Mouse (Mus musculus) midbrain, embryonic 15.5 days (tissue): ENCODE measurements around the gene Brinp1. TPM values are rescaled to one million over a fixed set of nuclear protein-coding genes. Genes with fewer than 3 reads are reported as not detected.

ENCODE experiments used
- ATAC-seq: fragments of 200-750 bp; cut with Nextera tagmentation; replicated peaks from 2 replicates; pipeline ENCODE4 v1.8.0; 2017; ENCODE audit warnings: moderate TSS enrichment
- H3K27ac ChIP-seq: fragments of 300-500 bp; sonication (generic); 2 replicates; pipeline ENCODE4 v1.5.1; 2015; ENCODE audit warnings: mild to moderate bottlenecking, inconsistent platforms
- H3K27me3 ChIP-seq: fragments of 300-500 bp; sonication (generic); replicated peaks from 2 replicates; pipeline ENCODE4 v1.6.1; 2015; ENCODE audit warnings: inconsistent platforms
- H3K36me3 ChIP-seq: fragments of 300-500 bp; sonication (generic); replicated peaks from 2 replicates; pipeline ENCODE4 v1.6.1; 2015; ENCODE audit warnings: inconsistent platforms
- H3K4me1 ChIP-seq: fragments of 300-500 bp; sonication (generic); 2 replicates; pipeline ENCODE4 v1.6.1; 2015; ENCODE audit warnings: inconsistent platforms
- H3K4me2 ChIP-seq: fragments of 300-500 bp; sonication (generic); 2 replicates; pipeline ENCODE4 v1.6.1; 2015; ENCODE audit warnings: inconsistent platforms, mild to moderate bottlenecking, moderate library complexity
- H3K4me3 ChIP-seq: fragments of 300-500 bp; sonication (generic); 2 replicates; pipeline ENCODE4 v1.5.1; 2015; ENCODE audit warnings: mild to moderate bottlenecking, inconsistent platforms
- H3K9ac ChIP-seq: fragments of 300-500 bp; sonication (generic); 2 replicates; pipeline ENCODE4 v1.6.1; 2015; ENCODE audit warnings: mild to moderate bottlenecking, inconsistent platforms
- H3K9me3 ChIP-seq: fragments of 300-500 bp; sonication (generic); 2 replicates; pipeline ENCODE4 v1.6.1; 2016; ENCODE audit warnings: inconsistent platforms
- WGBS: fragments of 180-500 bp; shearing (Covaris S2); methylation state at CpG from one replicate; pipeline ENCODE4 v1.1.7; 2015; ENCODE audit warnings: mixed read lengths; 5-methylcytosine and 5-hydroxymethylcytosine counted together
- polyA plus RNA-seq: library from polyadenylated mRNA; unstranded; fragments of >200 nt; fragmentation: Nextera tagmentation; extraction: Ambion mirVana; gene quantifications from 2 replicates; pipeline ENCODE4 v1.2.1, GENCODE M21; 2015

Brinp1 gene
- polyA plus RNA-seq: 54.6 and 59.2 TPM in 2 replicates

DNA sequence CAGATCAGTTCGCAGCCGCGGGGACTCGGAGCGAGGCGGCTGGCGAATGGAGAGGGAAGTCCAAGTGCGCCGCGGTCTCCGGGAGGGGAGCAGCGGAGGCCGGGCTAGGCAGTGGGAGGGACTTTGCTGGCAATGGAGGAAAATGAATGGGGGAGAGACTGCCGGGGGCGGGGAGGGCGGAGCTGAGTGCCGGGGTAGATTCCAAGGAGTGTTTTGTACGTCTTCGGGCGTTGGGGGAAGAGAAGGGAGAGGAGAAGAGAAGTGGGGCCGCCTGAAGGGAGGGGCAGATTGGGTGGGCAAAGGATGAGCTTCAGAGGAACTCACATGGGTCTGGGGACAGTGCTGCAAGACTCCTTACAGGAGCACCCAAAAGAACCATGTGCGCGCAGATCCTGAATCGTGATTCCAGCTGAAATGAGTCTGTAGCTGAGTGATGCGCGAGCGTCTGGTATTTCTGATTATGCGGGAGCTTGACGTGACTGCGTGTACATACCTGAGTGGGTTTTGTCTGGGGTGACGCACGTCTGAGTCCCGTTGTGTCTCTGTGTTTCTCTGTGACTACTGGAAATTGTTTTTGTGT lies at the start of gene Brinp1:
TSS of gene Brinp1 (minus strand) at position 76 of the 580 bp plus-strand sequence.
- peak; percentile 95 for ATAC-seq

DNA sequence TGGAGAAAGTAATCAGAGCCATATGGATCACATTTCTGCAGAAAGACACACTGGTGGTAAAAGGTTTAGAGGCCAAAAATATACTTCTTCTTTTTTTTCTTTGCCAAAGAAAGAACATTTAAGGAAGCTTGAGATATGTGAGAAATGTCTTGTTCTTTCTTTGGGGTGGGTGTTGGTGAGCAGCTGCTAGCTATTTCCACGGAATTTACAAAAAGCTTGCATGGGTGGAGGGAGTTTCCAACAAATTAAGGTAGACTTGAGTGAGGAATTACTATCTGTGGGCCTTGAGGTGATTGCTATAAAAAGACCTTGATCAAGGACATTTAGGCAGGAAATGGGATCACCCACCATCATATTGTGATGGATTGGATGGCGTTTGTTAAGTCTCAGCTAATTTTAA lies 3.1 kb upstream of the Brinp1 start:
- ATAC-seq: no peak
- no peak overlapping the region for H3K4me2 ChIP-seq
- H3K9me3 ChIP-seq: no peaks in the 10 kb centered on the region
- H3K4me3 ChIP-seq: no peak overlapping the region
- no peak overlapping the region for H3K27ac ChIP-seq
- 85% methylated on average over 2 of the region's 2 CpGs for WGBS
- H3K4me1 ChIP-seq: peaks cover 8% of the 10 kb centered on the region; the same call in 1 of the 2 replicates
- H3K9ac ChIP-seq: no peak overlapping the region
- 0 out of 2 replicates have a peak, but pooled peaks cover 4% of the 10 kb centered on the region for H3K27me3 ChIP-seq
- H3K36me3 ChIP-seq: no peaks in the 10 kb centered on the region

More for the DNA sequence above, at the start of gene Brinp1:
- H3K4me1 ChIP-seq: peaks cover 17% of the 10 kb centered on the region
- peak within 1 kb of the TSS; percentile 68 for H3K4me3 ChIP-seq
- peak within 1 kb of the TSS; percentile 80 for H3K27ac ChIP-seq
- 0 out of 2 replicates have a peak, but pooled peaks cover 4% of the 10 kb centered on the region for H3K27me3 ChIP-seq
- WGBS: under 1% methylated on average over 30 of the region's 33 CpGs
- peak within 1 kb of the TSS; percentile 67 for H3K4me2 ChIP-seq
- H3K36me3 ChIP-seq: no peaks in the 10 kb centered on the region
- no peaks in the 10 kb centered on the region for H3K9me3 ChIP-seq
- H3K9ac ChIP-seq: peak within 1 kb of the TSS; percentile 75

DNA sequence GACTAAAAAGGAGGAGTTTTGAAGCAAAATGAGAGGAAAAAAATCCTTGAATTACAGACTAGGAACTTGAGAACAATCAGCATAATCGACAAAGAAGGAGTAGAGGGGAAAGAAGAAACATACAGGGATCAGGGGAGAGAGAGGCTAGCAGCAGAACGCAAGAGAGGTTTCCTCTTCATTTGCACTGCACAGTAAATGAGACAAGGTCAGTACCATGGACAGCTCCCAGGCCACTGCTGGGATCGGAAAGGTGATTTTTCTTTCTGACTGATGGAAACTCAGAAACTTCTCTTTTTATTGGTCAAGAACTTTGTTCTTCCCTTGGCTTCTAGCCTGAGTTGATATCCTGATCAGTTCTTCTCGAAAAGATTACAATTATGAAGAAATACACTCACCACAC lies 1.4 kb upstream of the Brinp1 start:
- Histone ChIP-seq H3K27ac (no peak overlapping the region), H3K9ac (no peak overlapping the region), H3K27me3 (0 out of 2 replicates have a peak, but pooled peaks cover 4% of the 10 kb centered on the region), H3K4me1 (peaks cover 9% of the 10 kb centered on the region; the same call in 1 of the 2 replicates), H3K36me3 (no peaks in the 10 kb centered on the region), H3K9me3 (no peaks in the 10 kb centered on the region), H3K4me2 (peak overlapping the region; percentile 67; the same call in 1 of the 2 replicates), H3K4me3 (no peak overlapping the region)
- ATAC-seq: no peak
- WGBS: 9% methylated on average over 4 of the region's 4 CpGs

DNA sequence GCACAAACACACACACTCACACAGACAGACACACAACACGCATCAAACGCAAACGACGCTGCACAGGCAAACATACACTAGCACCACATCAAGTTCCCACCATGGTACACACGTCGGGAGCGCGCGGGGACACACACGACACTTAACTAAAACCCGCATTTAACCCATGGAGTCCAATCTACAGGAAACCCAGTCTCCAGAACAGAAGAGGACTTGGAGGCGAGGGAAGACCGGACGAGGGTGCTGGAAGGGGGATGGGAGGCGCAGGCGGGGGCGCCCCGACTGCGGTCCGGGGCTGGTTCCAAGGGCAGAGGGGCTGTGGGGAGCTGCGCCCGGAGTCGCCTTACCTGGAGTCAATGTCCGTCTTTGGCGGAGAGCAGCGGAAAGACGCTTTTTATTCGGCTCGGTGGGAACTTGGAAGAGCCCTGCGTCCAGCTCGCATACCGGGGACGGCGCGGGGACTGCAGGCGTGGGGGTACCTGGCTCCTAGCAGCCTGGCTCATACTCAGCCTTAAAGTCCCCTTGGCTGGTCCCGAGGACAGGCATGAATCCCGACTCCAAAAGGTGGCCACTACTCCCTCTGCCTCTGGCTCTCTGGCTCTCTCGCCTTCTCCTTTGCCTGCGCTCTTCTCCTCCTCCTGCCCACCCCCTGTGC lies 403 bp downstream of the Brinp1 start:
- peaks cover 18% of the 10 kb centered on the region for H3K4me1 ChIP-seq
- peak overlapping the region; percentile 67 for H3K4me2 ChIP-seq
- peak overlapping the region; percentile 75 for H3K9ac ChIP-seq
- H3K27me3 ChIP-seq: 0 out of 2 replicates have a peak, but pooled peaks cover 4% of the 10 kb centered on the region
- peak; percentile 62 for ATAC-seq
- peak overlapping the region; percentile 80 for H3K27ac ChIP-seq
- peak overlapping the region; percentile 68 for H3K4me3 ChIP-seq
- WGBS: 0% methylated on average over 40 of the region's 40 CpGs
- H3K36me3 ChIP-seq: no peaks in the 10 kb centered on the region
- H3K9me3 ChIP-seq: no peaks in the 10 kb centered on the region

DNA sequence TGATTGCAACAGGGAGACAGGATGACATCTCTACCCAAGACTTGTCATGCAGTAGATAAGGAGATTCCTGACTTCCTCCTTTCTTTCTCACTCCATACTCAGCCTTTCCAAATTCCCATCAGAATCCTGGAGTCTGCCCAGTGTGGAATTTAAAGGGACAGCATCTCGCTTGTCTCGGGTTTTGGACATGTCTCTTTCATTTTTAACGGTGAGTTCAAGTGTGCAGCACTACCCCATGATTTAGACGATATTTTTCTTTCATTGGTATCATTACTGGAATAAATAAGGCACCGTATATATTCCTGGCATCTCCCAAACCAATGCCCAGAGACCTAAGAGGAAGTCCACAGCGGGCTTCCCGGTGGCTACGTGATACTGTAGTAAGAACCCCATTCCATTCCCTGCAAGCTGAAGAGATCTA lies 1.1 kb downstream of the Brinp1 start:
- H3K27me3 ChIP-seq: 0 out of 2 replicates have a peak, but pooled peaks cover 4% of the 10 kb centered on the region
- H3K4me1 ChIP-seq: peaks cover 18% of the 10 kb centered on the region
- no peaks in the 10 kb centered on the region for H3K9me3 ChIP-seq
- H3K4me3 ChIP-seq: peak overlapping the region; percentile 68
- H3K36me3 ChIP-seq: no peaks in the 10 kb centered on the region
- H3K4me2 ChIP-seq: peak overlapping the region; percentile 67
- peak overlapping the region; percentile 75 for H3K9ac ChIP-seq
- peak overlapping the region; percentile 80 for H3K27ac ChIP-seq
- peak; percentile 7 for ATAC-seq
- WGBS: 10% methylated on average over 8 of the region's 8 CpGs

DNA sequence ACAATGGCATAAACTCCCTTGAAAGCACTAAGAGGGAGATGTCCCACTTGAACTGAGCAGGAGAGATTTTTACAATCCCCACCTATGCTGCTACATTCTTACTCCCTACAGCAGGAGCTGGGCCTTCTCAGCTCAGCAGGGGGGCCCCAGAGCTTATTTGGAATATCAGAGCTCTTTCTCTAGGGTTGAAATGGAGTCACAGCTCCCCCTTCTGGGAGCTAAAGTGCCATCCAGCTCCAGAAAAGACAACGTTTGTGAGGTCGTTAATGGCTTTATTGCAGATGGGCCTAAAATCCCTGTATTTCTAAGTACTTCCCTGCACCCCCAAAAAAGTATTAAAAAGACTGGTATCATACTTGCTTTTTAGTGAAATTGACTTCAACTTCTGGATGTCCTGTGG lies 3.6 kb downstream of the Brinp1 start:
- Histone ChIP-seq H3K9me3 (no peaks in the 10 kb centered on the region), H3K27me3 (no peaks in the 10 kb centered on the region), H3K36me3 (no peaks in the 10 kb centered on the region), H3K4me2 (peak overlapping the region; percentile 38), H3K4me1 (peaks cover 16% of the 10 kb centered on the region), H3K9ac (no peak overlapping the region; the same call in 1 of the 2 replicates), H3K4me3 (peak overlapping the region; percentile 12; the same call in 1 of the 2 replicates), H3K27ac (0 out of 2 replicates have a peak overlapping the region, but pooled peaks have one; percentile 45)
- no peak for ATAC-seq
- WGBS: 4% methylated on average over 2 of the region's 2 CpGs

DNA sequence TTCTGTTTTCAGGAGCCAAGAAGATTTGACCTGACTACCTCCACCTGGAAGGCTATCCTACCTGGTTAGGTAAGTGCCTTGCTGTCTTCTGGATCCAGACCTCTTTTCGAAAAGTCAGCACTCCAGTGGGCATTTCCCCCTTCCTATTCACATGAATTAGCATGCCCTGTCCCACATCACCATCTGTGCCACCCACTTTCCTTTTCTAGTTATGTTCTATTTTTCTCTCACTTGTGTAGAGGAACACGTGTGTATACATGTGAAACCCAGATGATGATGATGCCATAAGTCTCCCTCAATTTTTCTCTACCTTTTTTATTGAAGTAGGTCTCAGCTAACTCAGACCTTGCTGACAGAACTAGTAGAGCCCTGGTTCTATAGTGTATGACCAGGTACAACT lies 11.3 kb downstream of the Brinp1 start:
- H3K36me3 ChIP-seq: no peaks in the 10 kb centered on the region
- no peak overlapping the region for H3K27ac ChIP-seq
- H3K4me1 ChIP-seq: no peaks in the 10 kb centered on the region
- no peaks in the 10 kb centered on the region for H3K27me3 ChIP-seq
- H3K4me2 ChIP-seq: no peak overlapping the region
- no peaks in the 10 kb centered on the region for H3K9me3 ChIP-seq
- H3K9ac ChIP-seq: no peak overlapping the region
- 93% methylated on average over 2 of the region's 2 CpGs for WGBS
- no peak overlapping the region for H3K4me3 ChIP-seq
- ATAC-seq: no peak

DNA sequence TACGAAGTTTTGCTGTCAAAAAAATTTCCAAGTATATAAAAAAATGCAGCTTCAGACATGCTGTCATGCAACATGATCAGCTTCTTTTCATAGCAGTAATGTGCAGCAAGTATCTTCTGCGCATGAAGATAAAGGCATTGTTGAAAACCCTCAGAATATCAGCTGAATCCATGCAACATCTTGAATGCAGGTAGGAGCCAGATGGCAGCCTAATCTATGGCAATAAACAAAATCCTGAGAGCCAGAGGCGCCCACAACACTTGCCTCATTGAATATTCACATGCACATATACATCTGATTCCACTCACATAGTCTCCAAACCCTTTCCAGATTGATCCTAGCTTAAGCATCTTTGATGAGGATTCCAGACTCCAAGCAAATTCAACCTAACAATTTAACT lies 24.2 kb downstream of the Brinp1 start:
- Histone ChIP-seq H3K4me1 (no peaks in the 10 kb centered on the region), H3K27me3 (no peaks in the 10 kb centered on the region), H3K4me3 (no peak overlapping the region), H3K4me2 (no peak overlapping the region), H3K36me3 (no peaks in the 10 kb centered on the region), H3K27ac (no peak overlapping the region), H3K9ac (no peak overlapping the region), H3K9me3 (no peaks in the 10 kb centered on the region)
- WGBS: 70% methylated on average over 3 of the region's 3 CpGs
- ATAC-seq: no peak

DNA sequence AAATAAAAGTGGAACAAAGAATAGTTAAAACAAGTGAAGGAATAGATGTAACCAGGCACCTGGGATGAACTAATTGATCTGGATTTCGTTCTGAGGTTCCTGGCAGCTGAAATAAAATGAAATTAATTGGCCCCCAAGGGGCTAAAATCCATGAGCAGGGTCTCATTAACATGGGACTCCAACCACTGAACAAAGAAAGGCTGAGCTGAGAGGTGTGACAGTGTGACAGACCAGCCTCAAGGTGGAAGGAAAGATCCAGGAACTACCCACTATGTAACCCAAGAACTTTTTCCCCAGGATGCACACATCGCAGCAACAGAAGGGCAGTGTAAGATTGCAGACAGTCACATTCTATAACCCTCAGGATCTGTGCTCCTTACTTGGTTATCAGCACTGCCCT lies 28.1 kb downstream of the Brinp1 start:
- Histone ChIP-seq H3K9me3 (no peaks in the 10 kb centered on the region), H3K4me1 (no peaks in the 10 kb centered on the region), H3K27me3 (no peaks in the 10 kb centered on the region), H3K36me3 (no peaks in the 10 kb centered on the region), H3K4me2 (no peak overlapping the region), H3K9ac (no peak overlapping the region), H3K27ac (no peak overlapping the region), H3K4me3 (no peak overlapping the region)
- ATAC-seq: peak; percentile 70
- 49% methylated on average over 2 of the region's 2 CpGs for WGBS

DNA sequence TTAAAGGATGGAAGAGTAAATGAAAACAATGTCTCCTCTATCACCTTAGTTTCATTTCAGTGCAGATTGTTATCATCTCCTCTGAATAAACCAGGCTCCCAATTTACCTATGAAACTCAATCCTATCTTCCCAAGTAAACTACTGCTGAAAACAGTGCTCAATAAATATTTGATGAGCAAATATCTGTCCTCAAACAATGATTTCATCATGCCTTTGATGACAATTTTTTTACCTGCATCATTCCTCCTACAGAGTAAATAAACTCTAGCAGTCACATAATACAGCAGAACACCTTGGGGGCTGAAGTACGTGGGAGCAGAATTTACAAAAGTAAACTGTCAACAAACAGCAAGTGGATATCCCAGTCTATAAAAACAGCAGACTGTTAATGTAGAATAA lies 31.3 kb downstream of the Brinp1 start:
- H3K27me3 ChIP-seq: no peaks in the 10 kb centered on the region
- no peak overlapping the region for H3K4me3 ChIP-seq
- ATAC-seq: no peak
- no peak overlapping the region for H3K9ac ChIP-seq
- H3K27ac ChIP-seq: no peak overlapping the region
- H3K9me3 ChIP-seq: no peaks in the 10 kb centered on the region
- WGBS: 79% methylated on average over 1 of the region's 1 CpGs
- H3K4me2 ChIP-seq: no peak overlapping the region
- H3K4me1 ChIP-seq: no peaks in the 10 kb centered on the region
- H3K36me3 ChIP-seq: no peaks in the 10 kb centered on the region

DNA sequence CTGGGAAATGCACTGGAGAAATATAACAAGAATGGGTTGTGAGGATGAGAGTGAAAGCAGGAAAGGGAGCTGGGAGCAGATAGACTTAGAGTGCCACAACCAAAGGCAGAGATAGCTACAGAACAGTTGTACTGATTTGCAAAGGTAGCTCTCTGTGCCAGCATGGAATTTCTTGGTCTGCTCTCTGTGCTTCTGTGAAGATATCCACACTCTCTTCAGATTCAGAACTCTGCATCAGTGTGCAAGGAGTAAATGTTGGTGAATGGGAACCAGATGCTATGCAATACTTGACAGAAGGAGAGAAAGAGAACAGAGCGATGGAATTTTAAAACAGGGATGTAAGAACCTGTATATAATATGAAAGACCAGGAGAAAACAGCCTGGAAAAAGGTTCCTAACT lies 31.7 kb downstream of the Brinp1 start:
- H3K36me3 ChIP-seq: no peaks in the 10 kb centered on the region
- no peak overlapping the region for H3K9ac ChIP-seq
- no peak overlapping the region for H3K27ac ChIP-seq
- no peak overlapping the region for H3K4me2 ChIP-seq
- H3K9me3 ChIP-seq: no peaks in the 10 kb centered on the region
- H3K4me3 ChIP-seq: no peak overlapping the region
- H3K27me3 ChIP-seq: no peaks in the 10 kb centered on the region
- WGBS: 100% methylated on average over 1 of the region's 1 CpGs
- no peaks in the 10 kb centered on the region for H3K4me1 ChIP-seq
- ATAC-seq: no peak

DNA sequence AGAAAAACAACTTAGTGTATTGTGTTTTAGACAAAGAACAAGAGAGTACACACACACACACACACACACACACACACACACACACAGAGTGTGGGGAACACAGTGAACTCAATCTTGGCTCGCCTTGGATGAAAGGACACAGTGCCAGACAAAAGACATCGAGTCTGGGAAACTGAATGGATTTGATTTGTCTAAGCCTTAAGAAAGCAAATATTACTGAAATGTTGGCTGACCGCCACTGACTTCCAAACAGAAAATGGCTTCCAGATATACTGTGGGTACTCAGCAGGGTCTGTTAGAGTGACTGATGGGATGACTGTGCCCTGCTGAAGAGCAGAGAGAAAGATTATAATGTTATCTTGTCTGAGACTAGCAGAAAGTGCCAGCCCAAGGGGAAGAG lies 34.1 kb downstream of the Brinp1 start:
- no peak overlapping the region for H3K27ac ChIP-seq
- H3K27me3 ChIP-seq: no peaks in the 10 kb centered on the region
- ATAC-seq: no peak
- H3K9ac ChIP-seq: no peak overlapping the region
- no peak overlapping the region for H3K4me3 ChIP-seq
- 71% methylated on average over 3 of the region's 3 CpGs for WGBS
- H3K4me1 ChIP-seq: no peaks in the 10 kb centered on the region
- H3K4me2 ChIP-seq: no peak overlapping the region
- H3K9me3 ChIP-seq: no peaks in the 10 kb centered on the region
- no peaks in the 10 kb centered on the region for H3K36me3 ChIP-seq
